ENCODE assay signal across 20 mouse cellular contexts in genomic region chr3:75891581-75891980, GRCm38 (mm10).
A peak's percentile ranks its signal among the peaks of the same experiment; 100 is the strongest.
DNase-seq lines count a peak whose midpoint lies in the region; ATAC-seq and TF ChIP-seq lines count a peak whose summit lies in the region.
"Had no signal": no experiment of that assay in that cellular context is flagged by ENCODE, and none has a peak within 500 bp of the region (broad histone marks: within the 10 kb centered on the region; RNA-seq: fewer than 3 reads in every experiment).

No protein-coding gene starts in this region.

- POLR2A ChIA-PET in Patski (lab: Charles Lee) = no interaction called here

- WGBS in hindbrain, embryonic 14.5 days = 93% methylated on average over 3 of the region's 3 CpGs

- peak; percentile 27 for ATAC-seq in frontal cortex, adult (ENCODE audit: low TSS enrichment)
- ATAC-seq in Patski = peak; percentile 60
- no peak for ATAC-seq in hindbrain, embryonic 14.5 days (ENCODE audit: low FRiP score)
- ATAC-seq: forebrain, postnatal 0 days; hindbrain, embryonic 16.5 days; inflammation-experienced regulatory T-cells, adult 6 months; intestine, postnatal 0 days had no signal

- in situ Hi-C loops in Patski (cut with MboI; ENCODE audit: low pct_unique_long_range_greater_than_20kb) = no loop called here

- CTCF ChIA-PET in Patski (lab: Charles Lee) = interaction anchor here (0.8 to 3.5 kb wide), 5 partner anchors 11 to 117 kb away, joined by 3 to 17 read pairs (median 3); no protein-coding TSS in a partner anchor

- H3K36me3 ChIP-seq in hindbrain, embryonic 14.5 days (replicated peaks; ENCODE audit: control insufficient read depth, insufficient read depth) = peaks cover 48% of the 10 kb centered on the region

- H3K27ac ChIP-seq in hindbrain, embryonic 14.5 days = no peak overlapping the region
- H3K27ac ChIP-seq: embryonic facial prominence, embryonic 12.5 days; heart, embryonic 13.5 days had no signal

- no peaks in the 10 kb centered on the region for H3K4me1 ChIP-seq in hindbrain, embryonic 14.5 days (replicated peaks; ENCODE audit: control insufficient read depth, insufficient read depth, low read length)
- H3K4me1 ChIP-seq: embryonic facial prominence, embryonic 12.5 days; heart, embryonic 13.5 days had no signal

- no peak for DNase-seq in frontal cortex, postnatal 25 days (ENCODE audit: low spot score in 2 of 2)
- DNase-seq in Patski (ENCODE audit: low read depth, low spot score) = no peak
- DNase-seq in adrenal gland, postnatal 25 days = peak; percentile 15
- no peak for DNase-seq in hindbrain, embryonic 14.5 days (ENCODE audit: low spot score)
- DNase-seq in cerebellum, postnatal 10 days = no peak
- DNase-seq in embryo, embryonic 9.5 days (ENCODE audit: extremely low spot score) = no peak
- DNase-seq: cerebellum, adult 11 months; cerebellum, adult 8-10 months; cerebellum, postnatal 25 days; forebrain, postnatal 0 days; gastrocnemius, postnatal 36 days; heart, adult 11 months; heart, postnatal 36 days; kidney, adult 8-10 months had no signal

- no peaks in the 10 kb centered on the region for H3K27me3 ChIP-seq in Patski
- H3K27me3 ChIP-seq in hindbrain, embryonic 14.5 days (ENCODE audit: control insufficient read depth, insufficient read depth, low read length) = no peaks in the 10 kb centered on the region
- H3K27me3 ChIP-seq: embryonic facial prominence, embryonic 12.5 days; heart, embryonic 13.5 days had no signal

- H3K4me3 ChIP-seq in hindbrain, embryonic 14.5 days (replicated peaks; ENCODE audit: low read length) = no peak overlapping the region
- H3K4me3 ChIP-seq: embryonic facial prominence, embryonic 12.5 days; heart, embryonic 13.5 days had no signal

- no peak overlapping the region for H3K4me2 ChIP-seq in hindbrain, embryonic 14.5 days (replicated peaks)
- H3K4me2 ChIP-seq: embryonic facial prominence, embryonic 12.5 days; heart, embryonic 13.5 days had no signal

- H3K9me3 ChIP-seq in hindbrain, embryonic 14.5 days (ENCODE audit: control insufficient read depth, low read length) = no peaks in the 10 kb centered on the region
- H3K9me3 ChIP-seq: embryonic facial prominence, embryonic 12.5 days; heart, embryonic 13.5 days had no signal

- H3K9ac ChIP-seq in hindbrain, embryonic 14.5 days = no peak overlapping the region
- H3K9ac ChIP-seq: embryonic facial prominence, embryonic 12.5 days; forebrain, postnatal 0 days; heart, embryonic 13.5 days had no signal

- no peak for TF ChIP-seq CTCF in Patski (IDR thresholded peaks at IDR 0.05)
